Mouse (Mus musculus) layer of hippocampus, adult 18-20 months (tissue): ENCODE results near the gene Nfyb. TPM values are rescaled to one million over a fixed set of nuclear protein-coding genes. Genes with fewer than 3 reads are reported as not detected.

Source experiments
- DNase-seq, 2 experiments: peaks; one replicate each; pipeline ENCODE4 v3.0.0; 2022; ENCODE audit warnings: low spot score in 2 of 2
- total RNA-seq, 2 experiments: library from RNA; stranded (reverse); gene quantifications; 2 replicates each; pipeline ENCODE4 v1.2.3; 2021

The Nfyb gene
- total RNA-seq, 2 experiments from 2014 or later, result 60.9 to 65.1 TPM

DNA sequence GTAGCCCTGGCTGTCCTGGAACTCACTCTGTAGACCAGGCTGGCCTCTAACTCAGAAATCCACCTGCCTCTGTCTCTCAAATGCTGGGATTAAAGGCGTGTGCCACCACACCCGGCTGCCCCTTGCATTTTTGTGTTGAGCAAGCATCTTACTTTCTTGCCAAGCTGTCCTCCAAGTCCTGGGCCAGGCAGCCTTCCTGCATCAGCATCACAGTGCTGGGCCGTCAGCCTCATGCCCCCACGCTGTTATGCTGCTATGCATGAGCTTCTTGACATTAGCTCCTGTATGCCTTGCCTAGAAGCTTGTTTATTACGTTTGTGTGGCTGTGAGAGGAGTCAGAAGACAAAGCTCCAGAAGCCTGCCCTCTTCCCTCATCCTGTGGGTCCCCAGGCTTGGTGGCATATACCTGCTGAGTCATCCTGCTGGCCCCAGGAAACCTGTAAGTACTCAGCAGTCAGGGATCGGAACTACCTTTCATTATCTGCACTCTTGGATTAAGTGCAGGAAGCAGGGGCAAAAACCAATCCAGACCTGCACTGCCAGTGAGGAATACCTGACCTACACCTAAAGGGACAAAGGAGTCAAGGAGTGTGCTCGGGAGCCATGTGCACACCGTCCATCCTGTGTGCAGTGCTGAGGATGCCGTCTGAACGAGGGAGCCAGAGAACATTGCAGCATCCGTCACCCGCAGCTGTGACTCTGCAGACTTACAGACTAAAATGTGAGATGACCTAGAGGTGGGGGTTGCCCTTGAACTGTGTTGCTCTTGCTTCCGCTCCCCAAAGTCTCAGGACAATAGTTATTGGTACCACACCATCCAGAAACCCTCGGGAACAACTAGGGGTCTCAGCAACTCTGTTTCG, 16.7 kb downstream of the Nfyb start:
- DNase-seq, result no peak

DNA sequence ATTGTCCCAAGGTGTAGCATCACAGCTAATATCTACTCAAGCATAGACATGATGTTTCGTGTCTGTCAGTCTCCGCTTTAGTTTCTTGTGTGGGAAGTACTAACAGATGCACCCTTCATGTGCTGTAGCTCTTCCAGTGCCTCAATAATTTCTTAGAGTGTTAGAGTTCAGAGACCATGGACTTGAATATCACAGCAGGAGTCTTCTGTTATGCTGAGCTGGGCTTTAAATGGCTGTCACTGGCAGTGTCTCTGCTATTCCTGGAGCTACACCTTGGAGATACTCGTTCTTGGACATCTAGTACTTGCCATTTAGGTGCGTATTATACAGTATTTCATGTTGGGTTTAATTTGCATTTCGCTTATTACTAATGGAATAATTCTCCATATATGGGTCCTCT, 18.6 kb downstream of the Nfyb start:
- DNase-seq, result no peak

DNA sequence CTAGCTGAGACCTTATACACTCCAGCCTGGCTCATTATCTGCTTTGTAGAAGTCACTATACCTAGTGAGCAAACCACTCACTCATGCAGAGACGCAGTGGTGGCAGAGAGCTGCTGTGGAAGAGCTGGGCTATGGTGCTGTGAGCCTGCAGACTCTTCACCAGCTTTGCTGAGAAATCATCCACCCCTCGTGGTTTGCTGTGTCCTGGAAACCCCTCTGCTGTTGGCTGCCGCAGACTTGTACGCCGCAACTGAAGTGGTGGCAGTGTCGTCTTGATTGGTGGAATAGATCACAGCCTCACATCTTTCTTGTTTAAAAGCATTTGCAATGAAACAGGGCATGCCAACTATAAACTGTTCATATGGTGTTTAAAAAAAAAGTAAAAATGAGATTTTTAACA, 19.6 kb downstream of the Nfyb start:
- DNase-seq, result no peak

GRCm38 (mm10) chr10:82742578-82742977, 21.4 kb downstream of the Nfyb start:
- no peak for DNase-seq

DNA sequence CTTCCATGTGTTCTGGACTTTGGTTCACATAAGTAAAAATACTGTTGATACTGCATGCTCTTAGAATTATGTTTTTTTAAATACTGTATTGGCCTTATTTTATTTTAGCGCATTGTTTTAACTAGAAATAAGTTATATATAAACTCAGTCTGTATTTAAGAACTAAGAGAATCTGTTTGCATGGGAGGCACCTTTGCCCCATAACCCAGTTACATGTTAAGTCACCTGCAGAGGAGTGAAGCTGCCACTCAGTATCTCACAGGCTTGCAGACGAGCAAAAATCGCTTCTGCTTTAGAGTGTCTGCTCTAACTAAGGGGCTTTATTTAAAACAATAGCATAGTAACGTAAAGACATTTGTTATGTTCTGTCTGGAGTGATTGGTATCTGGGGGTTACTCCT, 22.1 kb downstream of the Nfyb start:
- no peak for DNase-seq

- no peak for DNase-seq
Observed at GRCm38 (mm10) chr10:82741354-82741753, 22.6 kb downstream of the Nfyb start.

DNA sequence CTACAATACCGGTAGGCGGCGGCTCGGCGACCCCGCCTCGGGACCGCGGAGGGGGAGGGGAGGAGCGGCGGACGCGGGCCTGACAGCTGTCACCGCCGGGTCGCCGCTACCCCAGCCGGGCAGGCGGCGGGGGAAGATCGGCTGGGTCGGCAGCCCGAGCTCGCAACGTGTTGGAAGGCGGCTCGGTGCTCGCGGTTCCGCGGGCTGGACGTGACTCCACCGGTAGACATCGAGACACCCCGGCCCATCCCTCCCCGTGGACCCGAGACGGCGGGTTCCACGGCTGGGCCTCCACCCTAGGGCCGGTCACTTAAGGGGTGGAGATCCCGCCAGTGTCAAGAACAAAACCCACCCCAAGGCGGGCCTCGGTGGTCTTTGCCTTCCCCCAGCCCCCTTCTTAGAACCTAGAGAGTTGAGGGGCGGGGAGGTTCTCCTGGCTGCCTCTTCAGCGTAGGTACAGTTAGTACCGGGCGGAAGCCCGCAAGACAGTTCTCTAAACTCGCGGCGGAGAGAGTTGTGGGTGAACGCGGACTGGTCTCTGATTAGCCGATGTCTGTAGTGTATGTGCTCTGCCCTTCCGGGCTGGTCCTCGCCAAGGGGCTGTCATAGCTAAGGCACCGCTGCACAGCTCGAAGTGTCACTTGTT, 64.5 kb downstream of the Nfyb start:
- peak in 1 of 2 experiments; percentile 25 for DNase-seq

- peak; percentile 85 to 92 for DNase-seq
Observed at GRCm38 (mm10) chr10:82698712-82699261, 65.2 kb downstream of the Nfyb start.

Other genes starting within 250 kb of the Nfyb start
- 10 to 100 TPM; 17.8 to 20.7 TPM for gene 1190007I07Rik, start 140.9 kb downstream of the Nfyb start, total RNA-seq
- 10 to 100 TPM; 32.6 to 35.1 TPM for gene Tdg, start 134.3 kb downstream of the Nfyb start, total RNA-seq
- 10 to 100 TPM; 20.1 to 23.8 TPM for gene Glt8d2, start 73.5 kb downstream of the Nfyb start, total RNA-seq
- gene Hcfc2, start 68.0 kb downstream of the Nfyb start, total RNA-seq, result 10 to 100 TPM; 51.9 TPM
- gene Txnrd1, start 69.8 kb upstream of the Nfyb start, total RNA-seq, result 10 to 100 TPM; 47.7 to 56.7 TPM
- 1 to 10 TPM in 1 of 2 experiments, under 1 TPM in 1; 0.84 to 1.6 TPM for gene Eid3, start 102.5 kb upstream of the Nfyb start, total RNA-seq
- gene Chst11, start 221.4 kb upstream of the Nfyb start, total RNA-seq, result 10 to 100 TPM; 51.1 to 51.9 TPM